Mouse (Mus musculus) right cerebral cortex, postnatal 4 days (tissue): ENCODE measurements around the gene Plac8.

Experiments used
- DNase-seq: peaks from one replicate; pipeline ENCODE4 v3.0.0-alpha.2; 2022

Plac8 gene

GRCm38 (mm10) chr5:100578863-100579411 lies 6.9 kb upstream of the Plac8 start:
- DNase-seq = no peak

DNA sequence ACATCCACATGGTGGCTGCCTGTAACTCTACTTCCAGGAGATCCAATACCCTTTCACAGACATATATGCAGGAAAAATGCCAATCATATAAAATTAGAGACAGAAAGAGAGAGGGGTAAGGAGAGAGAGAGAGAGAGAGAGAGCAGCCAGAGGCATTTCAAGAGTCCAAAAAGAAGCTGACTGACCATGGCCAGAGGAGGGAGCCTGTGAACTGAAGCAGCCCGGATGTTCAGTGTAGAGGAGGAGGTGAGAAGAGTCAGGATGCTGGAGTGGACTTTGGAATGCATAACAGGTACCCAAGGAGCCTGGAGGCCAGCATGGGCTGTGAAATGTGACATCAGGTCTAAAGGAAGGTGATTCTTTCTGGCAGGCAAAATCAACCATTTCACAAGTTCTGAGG lies 2.7 kb upstream of the Plac8 start:
- no peak for DNase-seq

DNA sequence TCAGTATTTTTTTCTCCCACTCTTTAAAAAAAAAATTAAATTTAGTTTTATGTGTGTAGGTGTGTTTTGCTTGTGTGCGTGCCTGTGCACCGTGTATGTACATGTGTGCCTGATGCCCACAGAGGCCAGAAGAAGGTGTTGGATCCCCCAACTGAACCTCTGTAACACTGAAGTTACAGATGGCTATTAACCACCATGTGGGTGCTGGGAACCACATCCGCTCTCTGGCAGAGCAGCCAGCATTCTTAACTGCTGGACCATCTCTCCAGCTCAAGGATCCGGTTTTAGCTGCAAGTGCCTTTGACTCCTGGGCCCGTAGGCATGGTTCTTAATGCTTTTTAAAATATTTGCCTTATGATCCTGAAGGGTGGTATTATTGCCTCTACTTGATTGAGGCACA lies 1.2 kb upstream of the Plac8 start:
- DNase-seq = no peak

- DNase-seq = no peak
Observed at GRCm38 (mm10) chr5:100570716-100571115, 1.3 kb downstream of the Plac8 start.

DNA sequence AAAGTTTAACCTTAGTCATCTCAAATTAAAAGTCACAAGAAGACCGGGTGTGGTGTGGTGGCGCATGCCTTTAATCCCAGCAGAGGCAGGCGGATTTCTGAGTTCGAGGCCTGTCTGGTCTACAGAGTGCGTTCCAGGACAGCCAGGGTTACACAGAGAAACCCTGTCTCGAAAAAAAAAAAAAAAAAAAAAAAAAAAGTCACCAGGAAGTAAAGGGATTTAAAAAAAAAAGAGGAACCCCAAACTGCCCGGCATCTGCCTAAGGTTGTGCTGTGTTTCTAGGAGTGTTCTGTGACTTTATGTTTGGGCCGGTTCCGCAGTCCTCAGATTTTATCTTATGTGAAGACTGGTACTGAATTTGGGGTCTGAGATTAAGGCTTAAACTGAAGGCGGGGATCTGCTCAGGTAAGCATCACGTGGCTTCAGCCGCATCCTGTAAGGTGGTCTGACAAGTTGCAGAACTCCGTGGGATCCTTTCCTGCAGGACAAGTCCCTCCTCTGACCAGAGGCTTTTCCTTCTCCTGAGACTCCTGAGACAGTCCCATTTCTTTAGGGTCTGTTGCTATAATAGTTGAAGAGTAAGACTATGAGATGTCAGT lies 1.9 kb downstream of the Plac8 start:
- no peak for DNase-seq

- no peak for DNase-seq
Observed at GRCm38 (mm10) chr5:100569250-100569934, 2.7 kb downstream of the Plac8 start.

- DNase-seq = no peak
Observed at GRCm38 (mm10) chr5:100568802-100569201, 3.2 kb downstream of the Plac8 start.

DNA sequence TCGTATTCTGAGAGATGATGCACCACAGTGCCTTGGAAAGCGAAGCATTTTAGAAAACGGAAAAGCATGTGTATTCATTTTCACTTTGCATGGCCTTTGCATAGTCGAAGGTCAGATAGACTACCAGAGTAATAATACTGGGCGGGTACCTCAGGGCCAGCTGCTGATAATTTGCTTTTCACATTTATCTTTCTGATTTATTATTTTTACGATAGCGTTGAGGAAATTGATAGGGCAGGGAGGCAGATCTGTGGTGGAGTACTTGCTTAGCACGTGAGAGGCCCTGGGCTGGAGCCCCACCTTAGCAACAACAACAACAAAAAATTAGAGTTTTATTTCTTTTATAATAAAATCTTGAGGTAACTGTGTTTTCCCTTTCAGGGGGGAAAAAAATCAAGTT lies 3.9 kb downstream of the Plac8 start:
- DNase-seq = no peak

GRCm38 (mm10) chr5:100567258-100568032 lies 4.6 kb downstream of the Plac8 start:
- DNase-seq = no peak

DNA sequence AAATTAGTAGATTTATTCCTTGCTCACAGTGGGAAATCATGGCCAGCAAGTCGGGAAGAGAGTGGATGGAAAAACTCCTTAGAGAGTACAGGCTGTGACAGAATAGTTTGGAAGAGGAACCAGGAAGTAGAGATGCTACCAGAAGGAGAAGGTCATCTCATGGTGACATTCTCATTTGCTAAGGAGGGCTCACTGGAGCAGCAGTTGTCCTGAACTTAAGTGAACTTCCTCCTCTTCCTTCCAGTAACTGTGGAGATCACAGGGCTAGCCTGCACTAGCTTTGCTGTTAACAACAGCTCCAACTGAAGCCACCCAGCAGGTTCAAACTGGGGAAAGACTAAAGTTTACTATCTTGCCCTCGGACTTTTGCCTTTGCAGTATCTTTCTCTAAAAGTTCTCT lies 5.2 kb downstream of the Plac8 start:
- no peak for DNase-seq

- DNase-seq = no peak
Observed at GRCm38 (mm10) chr5:100562702-100563101, 9.3 kb downstream of the Plac8 start.

- no peak for DNase-seq
Observed at GRCm38 (mm10) chr5:100559357-100559756, 12.7 kb downstream of the Plac8 start.

GRCm38 (mm10) chr5:100558783-100559182 lies 13.3 kb downstream of the Plac8 start:
- no peak for DNase-seq

DNA sequence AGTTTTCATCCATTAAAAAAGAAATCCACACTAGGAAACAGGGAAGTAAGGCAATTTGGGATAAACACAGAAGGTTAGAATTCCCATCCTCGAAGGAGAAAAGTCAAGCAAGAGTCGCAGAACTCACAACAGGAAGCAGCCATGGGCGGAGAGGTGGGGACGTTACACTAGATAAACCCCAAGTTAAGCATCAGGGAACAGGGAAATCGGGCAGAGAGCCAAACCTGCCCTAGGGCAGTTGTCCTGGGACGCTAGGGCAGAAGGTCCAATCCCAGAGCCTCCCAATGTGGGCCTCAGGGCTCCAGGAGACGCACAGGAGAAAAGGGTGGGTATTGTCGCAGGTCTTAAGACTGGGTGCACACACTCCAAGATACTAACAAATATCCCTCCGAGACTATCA lies 14.5 kb downstream of the Plac8 start:
- DNase-seq = no peak

GRCm38 (mm10) chr5:100557019-100557418 lies 15.0 kb downstream of the Plac8 start:
- DNase-seq = no peak

GRCm38 (mm10) chr5:100553426-100553825 lies 18.6 kb downstream of the Plac8 start:
- no peak for DNase-seq

DNA sequence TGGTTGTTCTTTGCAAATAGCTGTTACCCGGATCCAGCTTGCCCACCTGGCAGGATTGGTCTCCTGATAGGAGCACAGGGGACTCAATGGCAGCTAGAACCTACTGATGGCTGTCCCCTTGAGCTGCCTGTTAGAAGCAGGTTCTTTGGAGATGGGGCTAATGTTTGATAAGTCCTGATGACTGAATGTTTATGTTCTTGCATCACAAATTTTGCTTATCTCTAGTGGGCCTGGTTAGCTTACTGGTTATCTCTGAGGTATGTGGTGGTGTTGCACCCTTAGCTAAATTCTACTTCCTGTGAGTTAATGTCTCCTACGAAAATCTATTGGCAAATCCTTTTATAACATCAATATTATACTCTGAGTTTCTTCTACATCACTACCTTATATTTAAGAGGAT lies 20.1 kb downstream of the Plac8 start:
- no peak for DNase-seq

- DNase-seq = no peak
Observed at GRCm38 (mm10) chr5:100550151-100550550, 21.9 kb downstream of the Plac8 start.

- no peak for DNase-seq
Observed at GRCm38 (mm10) chr5:100549311-100549710, 22.7 kb downstream of the Plac8 start.

GRCm38 (mm10) chr5:100548236-100548635 lies 23.8 kb downstream of the Plac8 start:
- DNase-seq = no peak

GRCm38 (mm10) chr5:100546294-100547080 lies 25.6 kb downstream of the Plac8 start:
- no peak for DNase-seq

DNA sequence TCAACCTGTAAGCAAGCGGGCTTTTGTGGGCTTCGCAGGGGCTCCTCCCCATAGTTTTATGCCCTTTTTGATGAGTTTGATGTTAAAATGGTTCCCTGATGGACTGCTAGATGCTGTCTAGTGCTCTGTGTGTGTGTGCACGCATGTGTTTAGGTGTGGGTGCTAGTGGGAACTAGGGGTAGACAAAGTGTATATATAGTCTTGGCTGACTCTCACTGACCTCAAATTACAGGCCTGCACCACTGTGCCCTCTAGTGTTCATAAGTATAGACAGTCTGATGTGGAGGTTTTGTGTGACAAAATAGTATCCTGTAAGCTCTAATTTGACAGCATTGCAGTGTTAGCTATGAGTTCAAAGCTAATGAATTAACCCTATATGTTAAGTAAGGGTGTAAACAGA lies 35.4 kb downstream of the Plac8 start:
- DNase-seq = no peak

GRCm38 (mm10) chr5:100535826-100536225 lies 36.2 kb downstream of the Plac8 start:
- no peak for DNase-seq
